Mouse (Mus musculus): ENCODE measurements around the gene Trim62.
"Not testable (repeated sequence)": the region's sequence is repeated elsewhere in the genome, so short reads cannot be mapped to it uniquely, and the experiment has no call there.

The Trim62 gene

GRCm38 (mm10) chr4:128883379-128883781 is at the start of gene Trim62:
Gene Trim62, plus strand, starts transcription at chr4:128883580.
- DNase-seq (ENCODE audit: low read depth, low spot score): no peak

- DNase-seq (ENCODE audit: low read depth, low spot score): no peak
These were observed 45.2 kb upstream of the Trim62 start for GRCm38 (mm10) chr4:128838202-128838601.

- DNase-seq (ENCODE audit: low read depth, low spot score): no peak
These were observed 43.3 kb upstream of the Trim62 start for GRCm38 (mm10) chr4:128839811-128840738.

DNA sequence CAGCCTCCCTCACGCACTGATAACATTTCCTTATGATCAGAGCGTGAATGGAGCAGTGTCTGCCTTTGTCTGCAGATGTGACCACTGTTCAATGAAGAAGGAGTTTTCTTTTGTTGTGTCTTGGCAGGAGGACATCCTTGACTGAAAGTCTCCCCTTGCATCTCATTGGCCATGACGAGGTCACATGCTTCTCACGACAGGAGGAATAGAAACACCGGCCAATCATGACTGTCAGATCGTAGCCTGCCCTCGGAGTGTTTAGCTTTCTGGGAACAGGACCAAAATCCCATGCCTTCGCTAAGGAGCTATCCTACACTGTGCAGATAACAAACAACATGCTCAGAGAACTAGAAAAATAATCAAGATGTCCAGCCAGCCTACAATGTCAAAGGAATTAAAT is 42.1 kb upstream of the Trim62 start:
- DNase-seq (ENCODE audit: low read depth, low spot score): no peak

- DNase-seq (ENCODE audit: low read depth, low spot score): no peak
These were observed 38.8 kb upstream of the Trim62 start for GRCm38 (mm10) chr4:128844566-128844965.

GRCm38 (mm10) chr4:128845367-128845973 is 37.9 kb upstream of the Trim62 start:
- no peak for DNase-seq (ENCODE audit: low read depth, low spot score)

DNA sequence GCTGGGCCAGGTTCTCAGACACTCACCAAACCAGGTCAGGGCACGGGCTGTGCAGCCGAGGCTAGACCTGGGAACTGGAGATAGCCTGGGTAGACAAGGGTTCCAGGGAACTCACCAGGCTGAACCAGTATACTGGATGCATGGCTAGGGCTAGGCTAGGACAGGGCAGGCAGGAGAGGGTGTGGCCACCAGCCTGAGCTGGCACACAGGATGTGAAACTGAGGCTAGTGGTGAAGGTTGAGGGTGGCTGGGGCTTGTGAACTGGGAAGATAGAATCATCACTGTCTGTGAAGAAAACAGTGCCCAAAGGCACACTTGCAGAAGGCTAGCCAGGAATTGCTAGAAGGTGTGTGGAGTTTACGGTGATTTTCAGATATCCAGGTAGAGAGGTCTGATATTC is 34.4 kb upstream of the Trim62 start:
- no peak for DNase-seq (ENCODE audit: low read depth, low spot score)

- DNase-seq (ENCODE audit: low read depth, low spot score): no peak
These were observed 33.7 kb upstream of the Trim62 start for GRCm38 (mm10) chr4:128849686-128850085.

DNA sequence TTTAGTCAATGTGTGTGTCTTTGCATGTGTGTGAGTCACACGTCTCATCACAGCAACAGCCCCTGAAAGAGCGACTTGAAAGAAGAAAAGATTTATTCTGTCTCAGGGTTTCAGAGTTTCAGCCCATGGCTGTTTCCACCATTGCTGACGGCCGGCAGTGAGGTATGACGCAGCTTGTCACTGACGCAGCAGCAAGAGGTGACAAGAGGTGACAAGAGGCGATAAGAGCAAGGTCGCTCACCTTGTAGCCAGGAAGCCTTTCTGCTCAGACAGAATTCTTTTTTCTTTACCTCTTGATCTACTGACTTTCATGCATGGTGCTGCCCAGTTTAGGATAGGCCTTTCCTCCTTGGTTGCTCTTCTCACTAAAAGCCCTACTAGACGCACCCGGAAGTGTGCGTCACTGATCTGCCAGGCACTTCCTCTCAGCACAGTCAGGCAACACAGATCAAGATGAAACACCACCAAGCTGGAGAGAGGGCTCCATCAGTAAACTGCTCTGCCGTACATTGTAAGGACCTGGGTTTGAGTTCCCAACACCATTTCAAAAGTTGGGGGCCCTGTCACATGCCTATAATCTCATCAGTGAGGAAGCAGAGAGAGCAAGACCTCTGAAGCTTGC is 31.0 kb upstream of the Trim62 start:
- no peak for DNase-seq (ENCODE audit: low read depth, low spot score)

DNA sequence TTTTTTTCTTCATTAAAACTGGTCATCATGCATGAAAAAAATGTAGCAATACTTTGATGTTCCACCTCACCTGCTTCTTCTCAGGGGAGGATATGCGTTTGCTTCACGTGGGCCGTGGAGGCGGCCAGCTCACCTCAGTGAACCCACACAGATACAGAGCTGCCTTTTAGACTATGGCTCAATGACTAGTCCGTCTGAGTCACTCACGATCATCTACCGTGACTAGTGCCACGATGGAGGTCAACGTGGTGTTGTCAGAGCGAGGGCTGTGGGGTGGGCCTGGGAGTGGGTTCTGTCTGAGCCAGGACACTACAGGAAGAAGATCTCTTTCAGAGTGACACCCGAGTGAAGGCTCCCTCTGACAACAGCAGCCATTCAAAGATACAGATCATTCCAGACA is 30.3 kb upstream of the Trim62 start:
- DNase-seq (ENCODE audit: low read depth, low spot score): no peak

- DNase-seq (ENCODE audit: low read depth, low spot score): no peak
These were observed 27.8 kb upstream of the Trim62 start for GRCm38 (mm10) chr4:128855613-128856040.

GRCm38 (mm10) chr4:128857212-128857611 is 26.2 kb upstream of the Trim62 start:
- DNase-seq (ENCODE audit: low read depth, low spot score): no peak

DNA sequence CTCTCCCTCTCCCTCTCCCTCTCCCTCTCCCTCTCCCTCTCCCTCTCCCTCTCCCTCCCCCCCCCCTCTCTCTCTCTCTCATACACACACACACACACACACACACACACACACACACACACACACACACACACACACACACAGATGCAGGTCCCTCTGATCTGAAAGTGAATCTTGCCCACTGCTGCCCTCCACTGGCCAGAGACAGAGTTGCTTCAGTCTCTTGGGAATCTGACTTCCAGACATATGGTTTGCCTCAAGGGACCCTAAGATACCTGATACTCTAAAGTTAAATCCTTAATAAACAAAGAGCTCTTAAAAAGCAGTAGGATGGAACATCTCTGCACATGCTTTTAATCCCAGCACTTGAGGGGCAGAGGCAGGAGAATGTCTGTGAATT is 25.2 kb upstream of the Trim62 start:
- not testable (repeated sequence) for DNase-seq (ENCODE audit: low read depth, low spot score)

- DNase-seq (ENCODE audit: low read depth, low spot score): no peak
These were observed 24.5 kb upstream of the Trim62 start for GRCm38 (mm10) chr4:128858878-128859277.

DNA sequence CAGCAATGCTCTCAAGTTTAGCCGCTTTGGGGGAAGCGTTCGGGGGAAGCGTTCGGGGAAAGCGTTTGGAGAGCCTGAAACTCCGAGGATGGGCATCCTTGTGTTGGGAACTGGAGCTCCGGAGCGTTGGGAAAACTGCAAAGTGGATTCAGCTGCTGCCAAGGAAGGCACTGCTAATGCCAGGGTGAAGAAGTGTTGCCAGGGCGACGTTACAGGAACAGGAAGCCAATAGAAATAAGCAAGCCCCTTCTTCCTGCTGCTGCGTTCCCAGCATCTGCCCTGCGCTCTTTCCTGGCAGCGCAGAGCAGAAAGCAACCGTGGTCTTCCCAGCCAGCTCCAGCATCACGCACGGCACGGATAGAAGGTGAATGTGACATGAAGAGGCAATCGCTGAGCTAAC is 10.4 kb upstream of the Trim62 start:
- DNase-seq (ENCODE audit: low read depth, low spot score): no peak

DNA sequence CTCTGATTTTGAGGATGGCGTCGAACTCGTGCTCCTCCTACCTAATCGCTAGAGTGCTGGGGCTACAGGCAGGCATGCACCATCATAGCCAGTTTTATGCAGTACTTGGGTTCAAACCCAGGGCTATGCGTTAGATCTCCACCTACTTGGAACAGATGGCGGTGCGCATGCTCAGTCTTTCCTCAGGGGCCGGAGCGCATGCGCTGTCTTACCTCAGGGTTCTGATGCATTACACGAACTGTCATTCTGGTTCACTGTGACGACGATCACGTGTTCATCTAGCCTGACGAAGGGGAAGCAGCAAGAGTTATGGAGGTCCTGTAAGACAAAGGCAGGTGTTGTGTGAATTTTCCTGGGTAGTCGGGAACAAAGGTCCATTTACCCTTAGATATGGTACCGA is 9.3 kb upstream of the Trim62 start:
- no peak for DNase-seq (ENCODE audit: low read depth, low spot score)

- no peak for DNase-seq (ENCODE audit: low read depth, low spot score)
These were observed 7.9 kb upstream of the Trim62 start for GRCm38 (mm10) chr4:128875439-128875838.

GRCm38 (mm10) chr4:128877520-128877919 is 5.9 kb upstream of the Trim62 start:
- no peak for DNase-seq (ENCODE audit: low read depth, low spot score)

DNA sequence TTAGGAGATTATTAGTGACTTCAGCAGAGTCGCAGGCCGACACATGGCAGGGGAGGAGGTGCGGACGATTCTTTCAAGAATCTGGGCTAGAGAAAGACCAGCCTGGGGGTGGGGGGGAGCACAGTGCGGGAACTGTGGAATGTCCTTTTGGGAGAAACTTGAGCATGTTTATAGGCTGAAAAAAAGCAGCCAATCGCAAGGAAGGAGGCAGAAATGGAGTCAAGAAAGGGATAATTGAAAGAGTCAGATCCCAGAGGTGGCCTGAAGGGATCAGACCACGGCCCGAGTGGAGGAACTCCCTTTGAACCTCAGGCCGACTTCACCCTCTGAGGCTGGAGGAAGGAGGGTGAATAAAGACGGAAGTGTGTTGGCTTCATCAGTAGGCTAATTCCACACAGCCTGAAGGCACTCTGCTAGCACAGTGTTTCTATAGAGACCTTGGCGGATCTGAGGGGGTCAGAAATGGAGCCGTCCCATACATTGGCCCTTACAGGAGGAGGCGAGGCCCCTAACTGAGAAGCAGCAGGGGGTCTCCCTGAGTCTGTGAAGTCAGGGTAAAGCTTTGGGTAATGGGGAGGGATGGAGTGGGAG is 4.4 kb upstream of the Trim62 start:
- peak; percentile 70 for DNase-seq (ENCODE audit: low read depth, low spot score)

DNA sequence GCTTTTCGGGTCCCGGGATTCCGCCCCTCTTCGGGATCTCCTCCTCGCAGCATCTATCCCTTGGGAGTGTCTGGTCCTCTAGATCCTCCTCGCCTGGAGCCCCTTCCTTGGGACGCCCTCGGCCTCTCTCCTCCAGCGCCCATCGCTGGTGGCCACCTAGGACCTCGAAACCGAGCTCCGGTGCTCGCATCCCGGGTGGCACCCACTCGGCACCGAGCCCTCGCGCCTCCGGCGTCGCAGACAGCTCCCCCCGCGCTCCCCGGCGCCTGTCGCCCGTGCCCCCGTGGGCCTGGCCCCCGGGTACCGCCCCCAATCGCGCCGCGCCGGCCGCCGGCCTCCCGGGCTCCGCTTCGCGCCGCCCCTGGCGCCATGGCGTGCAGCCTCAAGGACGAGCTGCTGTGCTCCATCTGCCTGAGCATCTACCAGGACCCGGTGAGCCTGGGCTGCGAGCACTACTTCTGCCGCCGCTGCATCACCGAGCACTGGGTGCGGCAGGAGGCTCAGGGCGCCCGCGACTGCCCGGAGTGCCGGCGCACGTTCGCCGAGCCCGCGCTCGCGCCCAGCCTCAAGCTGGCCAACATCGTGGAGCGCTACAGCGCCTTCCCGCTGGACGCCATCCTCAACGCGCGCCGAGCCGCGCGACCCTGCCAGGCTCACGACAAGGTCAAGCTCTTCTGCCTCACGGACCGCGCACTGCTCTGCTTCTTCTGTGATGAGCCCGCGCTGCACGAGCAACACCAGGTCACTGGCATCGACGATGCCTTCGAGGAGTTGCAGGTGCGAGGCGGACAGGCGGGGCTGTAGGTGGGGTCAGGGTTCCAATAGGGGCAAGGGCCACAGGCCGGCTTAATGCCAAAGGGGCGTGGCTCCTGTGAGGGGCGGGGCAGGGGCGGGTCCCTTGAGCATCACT is 676 bp downstream of the Trim62 start:
- DNase-seq (ENCODE audit: low read depth, low spot score): no peak

DNA sequence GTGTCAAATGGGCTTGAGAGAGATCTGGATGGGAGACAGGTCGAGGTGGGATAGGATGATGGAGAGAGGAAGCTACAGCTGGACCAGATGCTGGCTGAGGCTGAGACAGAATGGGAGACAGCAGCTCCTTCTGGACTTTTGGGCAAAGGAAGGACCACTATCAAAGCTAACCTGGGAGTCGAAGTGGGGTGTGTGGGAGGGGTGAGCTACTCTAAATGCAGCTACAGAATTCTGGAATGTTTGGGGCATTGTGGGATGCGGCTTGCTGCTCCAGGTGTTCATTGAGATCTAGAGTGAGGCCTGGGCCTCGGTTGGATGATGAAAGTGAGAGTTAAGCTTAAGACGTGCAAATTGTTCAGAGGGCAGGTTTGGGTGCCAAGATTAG is 1.3 kb downstream of the Trim62 start:
- DNase-seq (ENCODE audit: low read depth, low spot score): no peak
